Comparison of ENCODE assay signal across 27 mouse cellular contexts in the genomic region with DNA sequence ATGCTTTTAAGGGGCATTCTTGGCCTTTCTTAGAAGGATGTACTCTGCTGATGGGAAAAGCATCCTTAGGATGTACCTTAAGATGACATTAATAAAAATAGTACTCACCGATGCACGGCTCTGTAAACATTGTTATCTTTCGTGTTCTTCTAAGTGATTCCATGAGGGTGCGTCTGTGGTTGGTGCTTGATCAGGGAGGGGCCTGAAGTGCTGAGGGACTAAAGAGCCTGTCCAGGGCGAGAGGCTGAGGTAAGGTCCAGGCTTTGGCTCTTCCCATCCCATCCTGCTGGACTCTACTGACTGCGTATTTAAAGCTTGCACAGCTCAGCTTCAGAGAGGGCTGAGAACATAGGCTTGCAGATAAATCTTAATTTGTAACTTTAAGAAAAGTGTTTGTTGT.
A peak's percentile ranks its signal among the peaks of the same experiment; 100 is the strongest.
DNase-seq lines count a peak whose midpoint lies in the region; ATAC-seq and TF ChIP-seq lines count a peak whose summit lies in the region.
"Had no signal": no experiment of that assay in that cellular context is flagged by ENCODE, and none has a peak within 500 bp of the region (broad histone marks: within the 10 kb centered on the region; RNA-seq: fewer than 3 reads in every experiment).

No protein-coding gene starts in this region.

- no peak overlapping the region for H3K4me3 ChIP-seq in cerebellum, adult 2 months (replicated peaks; ENCODE audit: insufficient read depth, low read depth, low read length)
- H3K4me3 ChIP-seq: embryonic facial prominence, embryonic 12.5 days; embryonic facial prominence, embryonic 15.5 days; gastrocnemius, adult 2 months; heart, embryonic 13.5 days had no signal

- DNase-seq in cerebellum, adult 9-10 months = peak; percentile 11
- DNase-seq in cerebellum, adult 2 months = no peak
- peak; percentile 7 for DNase-seq in CD4-positive helper T cell, adult 2 months (ENCODE audit: low read depth, low spot score)
- DNase-seq in thymus, postnatal 25 days = no peak
- DNase-seq in embryo, embryonic 10 days (ENCODE audit: low spot score) = no peak
- DNase-seq: adrenal gland, postnatal 14 days; B cell, adult 2 months; cerebellum, adult 11 months; cerebellum, adult 8-10 months; cerebellum, postnatal 14 days; forebrain, postnatal 0 days; gastrocnemius, adult 2 months; gastrocnemius, postnatal 14 days; heart, adult 18-20 months; heart, postnatal 14 days; heart, postnatal 4 days; kidney, adult 18-20 months had no signal

- no peak for TF ChIP-seq POLR2A in cerebellum, adult 2 months (IDR thresholded peaks at IDR 0.05; ENCODE audit: borderline replicate concordance, insufficient read depth, low read length)

- no peak overlapping the region for H3K27ac ChIP-seq in cerebellum, adult 2 months (ENCODE audit: insufficient read depth, low read length)
- H3K27ac ChIP-seq: embryonic facial prominence, embryonic 12.5 days; embryonic facial prominence, embryonic 15.5 days; gastrocnemius, adult 2 months; heart, embryonic 13.5 days; hindbrain, embryonic 14.5 days; hindbrain, postnatal 0 days had no signal

- WGBS in cerebellum, adult 2 months = 92% methylated on average over 6 of the region's 6 CpGs

- TF ChIP-seq CTCF in cerebellum, adult 2 months (IDR thresholded peaks at IDR 0.05; ENCODE audit: borderline replicate concordance, insufficient read depth, low read depth, low read length) = no peak

- no peaks in the 10 kb centered on the region for H3K27me3 ChIP-seq in cerebellum, adult 2 months (ENCODE audit: control insufficient read depth, insufficient read depth, low read length)
- H3K27me3 ChIP-seq: CH12.LX; embryonic facial prominence, embryonic 12.5 days; embryonic facial prominence, embryonic 15.5 days; heart, embryonic 13.5 days; Patski had no signal

- ATAC-seq in erythroblast, adult 5-6 weeks (replicated peaks; ENCODE audit: low FRiP score, poor library complexity, severe bottlenecking) = peak; percentile 58; the same call in 1 of the 2 replicates
- ATAC-seq: forebrain, postnatal 0 days; hindbrain, postnatal 0 days; inflammation-experienced regulatory T-cells, adult 6 months; intestine, embryonic 16.5 days; Patski had no signal

- peaks cover 11% of the 10 kb centered on the region for H3K4me1 ChIP-seq in cerebellum, adult 2 months (ENCODE audit: control insufficient read depth, insufficient read depth, low read length)

Comparison
In these comparisons a context has a peak if more than half of its experiments do, and no peak if none do; other contexts are left out.
1. DNase-seq: peak in cerebellum, adult 9-10 months (single experiment) and CD4-positive helper T cell, adult 2 months (single experiment); none in cerebellum, adult 2 months (0 of 2), thymus, postnatal 25 days (single experiment) and embryo, embryonic 10 days (single experiment).